Comparison of ENCODE assay signal across 8 mouse cellular contexts in the genomic region with DNA sequence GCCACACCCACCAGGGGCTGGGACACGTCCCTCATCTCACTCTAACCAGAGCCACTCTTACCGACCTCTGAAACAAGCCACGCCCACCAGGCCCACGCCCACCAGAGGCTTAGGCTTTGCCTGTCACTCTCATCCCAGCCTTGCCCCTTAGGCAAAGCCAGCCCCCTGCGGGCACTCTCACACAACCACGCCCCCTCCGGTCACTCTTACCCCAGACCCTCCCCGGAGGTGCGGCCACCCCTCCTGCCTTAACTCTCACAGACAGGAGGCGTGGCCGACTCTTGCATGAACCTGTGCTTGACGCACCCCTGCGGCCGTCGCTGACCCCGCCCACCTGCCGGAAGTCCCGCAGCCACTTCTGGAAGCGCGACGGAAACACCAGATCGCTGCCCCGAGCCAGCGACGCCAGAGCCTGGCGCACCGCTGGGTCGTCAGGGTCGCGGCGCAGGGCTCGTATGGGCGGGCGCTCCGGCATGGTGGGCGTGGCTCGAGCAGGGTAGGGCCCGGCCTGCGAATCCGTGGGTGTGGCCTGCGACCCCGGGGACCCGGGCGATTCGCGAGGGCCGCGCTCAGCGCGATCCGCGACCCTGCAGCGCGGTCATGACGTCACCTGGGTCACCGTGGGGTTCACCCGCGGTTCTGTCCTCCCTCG. TPM values are rescaled to one million over a fixed set of nuclear protein-coding genes. Genes with fewer than 3 reads are reported as not detected.
DNase-seq lines count a peak whose midpoint lies in the region; ATAC-seq and TF ChIP-seq lines count a peak whose summit lies in the region.

No protein-coding gene starts in this region.

- ATAC-seq in heart, embryonic 11.5 days (replicated peaks; ENCODE audit: insufficient number of reproducible peaks, low FRiP score, low TSS enrichment) = peak; percentile 76
- ATAC-seq in kidney, postnatal 0 days (replicated peaks; ENCODE audit: low FRiP score, low read depth) = peak; percentile 82
- peak; percentile 73 for ATAC-seq in liver, embryonic 11.5 days (replicated peaks; ENCODE audit: low FRiP score)
- ATAC-seq in stomach, embryonic 15.5 days (ENCODE audit: insufficient read depth, low FRiP score, low read depth) = peak; percentile 74

- DNase-seq in brain, embryonic 14.5 days (ENCODE audit: low read depth) = peak; percentile 97
- peak; percentile 100 for DNase-seq in kidney, postnatal 0 days (ENCODE audit: low spot score)
- DNase-seq in liver, embryonic 11.5 days (ENCODE audit: low spot score) = peak; percentile 97
- DNase-seq in naive thymus-derived CD4-positive, alpha-beta T cell, adult 2 months (ENCODE audit: low read depth) = peak; percentile 97

- H3K4me1 ChIP-seq in erythroblast, embryonic 14.5 days (ENCODE audit: control insufficient read depth) = peaks cover 35% of the 10 kb centered on the region
- H3K4me1 ChIP-seq in heart, embryonic 11.5 days (ENCODE audit: control insufficient read depth, insufficient read depth, low read length) = no peaks in the 10 kb centered on the region
- H3K4me1 ChIP-seq in kidney, postnatal 0 days (replicated peaks; ENCODE audit: insufficient read depth, low read length) = no peaks in the 10 kb centered on the region
- H3K4me1 ChIP-seq in liver, embryonic 11.5 days (replicated peaks; ENCODE audit: control insufficient read depth, insufficient read depth, low read length) = no peaks in the 10 kb centered on the region
- H3K4me1 ChIP-seq in stomach, embryonic 15.5 days = no peaks in the 10 kb centered on the region

- H3ac ChIP-seq in C2C12 (ENCODE audit: control insufficient read depth, insufficient read length, low read depth) = peak overlapping the region; percentile 73

- peaks cover 21% of the 10 kb centered on the region for H3K9me3 ChIP-seq in erythroblast, embryonic 14.5 days (ENCODE audit: control insufficient read depth, low read length)
- no peaks in the 10 kb centered on the region for H3K9me3 ChIP-seq in heart, embryonic 11.5 days (replicated peaks; ENCODE audit: control insufficient read depth, low read length)
- H3K9me3 ChIP-seq in kidney, postnatal 0 days (replicated peaks; ENCODE audit: low read length) = no peaks in the 10 kb centered on the region
- H3K9me3 ChIP-seq in liver, embryonic 11.5 days (ENCODE audit: control insufficient read depth, low read length) = no peaks in the 10 kb centered on the region
- H3K9me3 ChIP-seq in stomach, embryonic 15.5 days = no peaks in the 10 kb centered on the region

- peak overlapping the region; percentile 70 for H3K4me2 ChIP-seq in heart, embryonic 11.5 days
- peak overlapping the region; percentile 68 for H3K4me2 ChIP-seq in kidney, postnatal 0 days (ENCODE audit: low read length)
- peak overlapping the region; percentile 76 for H3K4me2 ChIP-seq in liver, embryonic 11.5 days
- peak overlapping the region; percentile 78 for H3K4me2 ChIP-seq in stomach, embryonic 15.5 days

- H3K79me2 ChIP-seq in C2C12 (ENCODE audit: control insufficient read depth, insufficient read depth) = no peaks in the 10 kb centered on the region

- H3K9ac ChIP-seq in heart, embryonic 11.5 days (ENCODE audit: low read depth, low read length) = peak overlapping the region; percentile 73
- H3K9ac ChIP-seq in kidney, postnatal 0 days (ENCODE audit: low read depth, low read length) = peak overlapping the region; percentile 82
- peak overlapping the region; percentile 79 for H3K9ac ChIP-seq in liver, embryonic 11.5 days (ENCODE audit: low read depth, low read length)
- H3K9ac ChIP-seq in stomach, embryonic 15.5 days = peak overlapping the region; percentile 10; the same call in 1 of the 2 replicates

- WGBS in heart, embryonic 11.5 days (ENCODE audit: insufficient replicate concordance) = under 1% methylated on average over 59 of the region's 59 CpGs
- under 1% methylated on average over 59 of the region's 59 CpGs for WGBS in kidney, postnatal 0 days
- 0% methylated on average over 59 of the region's 59 CpGs for whole genome bisulfite sequencing in liver, embryonic 11.5 days
- under 1% methylated on average over 59 of the region's 59 CpGs for WGBS in stomach, embryonic 15.5 days

- H3K27me3 ChIP-seq in C2C12 (ENCODE audit: control insufficient read depth, insufficient read depth, insufficient read length) = no peaks in the 10 kb centered on the region
- H3K27me3 ChIP-seq in erythroblast, embryonic 14.5 days (ENCODE audit: control insufficient read depth) = peaks cover 4% of the 10 kb centered on the region
- no peaks in the 10 kb centered on the region for H3K27me3 ChIP-seq in heart, embryonic 11.5 days (ENCODE audit: control insufficient read depth, insufficient read depth, low read length)
- no peaks in the 10 kb centered on the region for H3K27me3 ChIP-seq in kidney, postnatal 0 days (ENCODE audit: insufficient read depth, low read length)
- H3K27me3 ChIP-seq in liver, embryonic 11.5 days (replicated peaks; ENCODE audit: control insufficient read depth, insufficient read depth, low read length) = no peaks in the 10 kb centered on the region
- H3K27me3 ChIP-seq in stomach, embryonic 15.5 days (replicated peaks) = no peaks in the 10 kb centered on the region

- H3K36me3 ChIP-seq in C2C12 (ENCODE audit: control insufficient read depth, insufficient read depth) = no peaks in the 10 kb centered on the region
- no peaks in the 10 kb centered on the region for H3K36me3 ChIP-seq in erythroblast, embryonic 14.5 days (ENCODE audit: control insufficient read depth)
- H3K36me3 ChIP-seq in heart, embryonic 11.5 days (ENCODE audit: control insufficient read depth, insufficient read depth, low read length) = no peaks in the 10 kb centered on the region
- H3K36me3 ChIP-seq in kidney, postnatal 0 days (ENCODE audit: insufficient read depth, low read length) = no peaks in the 10 kb centered on the region
- H3K36me3 ChIP-seq in liver, embryonic 11.5 days (ENCODE audit: control insufficient read depth, insufficient read depth, low read length) = no peaks in the 10 kb centered on the region
- no peaks in the 10 kb centered on the region for H3K36me3 ChIP-seq in stomach, embryonic 15.5 days

- peak overlapping the region; percentile 49 for H3K4me3 ChIP-seq in C2C12 (ENCODE audit: insufficient read depth, poor library complexity, severe bottlenecking)
- peak overlapping the region; percentile 69 for H3K4me3 ChIP-seq in erythroblast, embryonic 14.5 days (replicated peaks)
- H3K4me3 ChIP-seq in heart, embryonic 11.5 days (ENCODE audit: low read depth, low read length) = peak overlapping the region; percentile 60
- peak overlapping the region; percentile 62 for H3K4me3 ChIP-seq in kidney, postnatal 0 days (replicated peaks; ENCODE audit: low read depth, low read length)
- H3K4me3 ChIP-seq in liver, embryonic 11.5 days (ENCODE audit: low read depth, low read length) = peak overlapping the region; percentile 70
- peak overlapping the region; percentile 66 for H3K4me3 ChIP-seq in stomach, embryonic 15.5 days (replicated peaks)

- TF ChIP-seq POLR2A in brain, embryonic 14.5 days (IDR thresholded peaks at IDR 0.05; ENCODE audit: borderline replicate concordance, extremely low read depth, insufficient read depth, insufficient read length, poor library complexity, severe bottlenecking) = peak; percentile 77; the same call in 1 of the 2 replicates

- peak overlapping the region; percentile 97 for H3K27ac ChIP-seq in heart, embryonic 11.5 days (ENCODE audit: low read depth, low read length)
- H3K27ac ChIP-seq in kidney, postnatal 0 days = peak overlapping the region; percentile 99
- peak overlapping the region; percentile 99 for H3K27ac ChIP-seq in liver, embryonic 11.5 days (ENCODE audit: low read depth, low read length)
- H3K27ac ChIP-seq in stomach, embryonic 15.5 days = peak overlapping the region; percentile 98

- no peak for TF ChIP-seq CTCF in C2C12 (IDR thresholded peaks at IDR 0.05; ENCODE audit: control insufficient read depth, insufficient read depth, insufficient read length)
- TF ChIP-seq CTCF in brain, embryonic 14.5 days (IDR thresholded peaks at IDR 0.05; ENCODE audit: borderline replicate concordance, extremely low read depth, insufficient read depth, insufficient read length) = no peak
- peak; percentile 64 for TF ChIP-seq CTCF in kidney, postnatal 0 days (IDR thresholded peaks at IDR 0.05; ENCODE audit: low read depth)

- H3K79me3 ChIP-seq in C2C12 (ENCODE audit: low read depth) = no peaks in the 10 kb centered on the region

TF ChIP-seq in C2C12, 6 proteins besides CTCF, POLR2A, EP300 and RAD21:
- TF ChIP-seq MYOG (IDR thresholded peaks at IDR 0.05; ENCODE audit: control insufficient read depth, extremely low read depth, insufficient read length) (no peak), FOSL1 (IDR thresholded peaks at IDR 0.05; ENCODE audit: insufficient read depth, low read length, poor library complexity, severe bottlenecking) (no peak), CEBPB (IDR thresholded peaks at IDR 0.05; ENCODE audit: low read depth) (no peak), MAX (IDR thresholded peaks at IDR 0.05) (no peak), USF1 (IDR thresholded peaks at IDR 0.05; ENCODE audit: low read depth) (no peak), MYOD1 (IDR thresholded peaks at IDR 0.05; ENCODE audit: control insufficient read depth, insufficient read length, low read depth) (no peak)
TF ChIP-seq in C2C12: peak in this region for 0.

RNA-seq across cellular contexts. Expression of gene Ppp2r3d, which starts 53.7 kb away (rescaled TPM):
- 78.5 TPM for polyA plus RNA-seq in C2C12 (2012; fragmentation: generic; extraction: Trizol)
- 314 and 336 TPM in 2 replicates for polyA plus RNA-seq in brain, embryonic 14.5 days (2012; rRNA removed)
- 6.7 and 9.8 TPM in 2 replicates for polyA plus RNA-seq in erythroblast, embryonic 14.5 days (2012)
- polyA plus RNA-seq in heart, embryonic 11.5 days (2014; fragmentation: Nextera tagmentation; extraction: Ambion mirVana) = 94.7 and 101 TPM in 2 replicates
- polyA plus RNA-seq in kidney, postnatal 0 days (2015; fragmentation: Nextera tagmentation; extraction: Ambion mirVana) = 131 and 136 TPM in 2 replicates
- 83.7 and 91.3 TPM in 2 replicates for polyA plus RNA-seq in liver, embryonic 11.5 days (2014; fragmentation: Nextera tagmentation; extraction: Ambion mirVana)
- polyA plus RNA-seq in stomach, embryonic 15.5 days (2015; fragmentation: Nextera tagmentation; extraction: Ambion mirVana) = 128 and 139 TPM in 2 replicates

Comparison
In these comparisons a context has a peak if more than half of its experiments do, and no peak if none do; other contexts are left out.
1. Peak in every context shown above with its lines: DNase-seq, ATAC-seq, H3K4me3 ChIP-seq and H3K27ac ChIP-seq.
2. H3K9ac ChIP-seq: peak in every context shown above with its lines; median percentile 82 in kidney, postnatal 0 days; 79 in liver, embryonic 11.5 days; 73 in heart, embryonic 11.5 days; 10 in stomach, embryonic 15.5 days.